Mouse (Mus musculus) CD4-positive, CD25-positive, alpha-beta regulatory T cell, adult 4 months (primary cell): ENCODE results near the gene Il1f5. TPM values are rescaled to one million over a fixed set of nuclear protein-coding genes. Genes with fewer than 3 reads are reported as not detected.

Source experiments
- ATAC-seq: one replicate; pipeline ENCODE4 v1.8.0; 2017
- polyA plus RNA-seq, 2 experiments: library from polyadenylated mRNA; unstranded; fragments of 100-300 nt; shearing (Covaris generic); gene quantifications; one replicate each; pipeline ENCODE4 v1.2.1; 2017

Gene Il1f5
- polyA plus RNA-seq, result not detected

GRCm38 (mm10) chr2:24276654-24277053 lies at the start of gene Il1f5:
Gene Il1f5, plus strand, starts transcription at chr2:24276954.
- no peak for ATAC-seq

- no peak for ATAC-seq
Observed at GRCm38 (mm10) chr2:24227191-24227590, 49.6 kb upstream of the Il1f5 start.

GRCm38 (mm10) chr2:24267503-24267902 lies 9.3 kb upstream of the Il1f5 start:
- ATAC-seq, result no peak

- no peak for ATAC-seq
Observed at GRCm38 (mm10) chr2:24273619-24274018, 3.1 kb upstream of the Il1f5 start.

- ATAC-seq, result no peak
Observed at GRCm38 (mm10) chr2:24275146-24275545, 1.6 kb upstream of the Il1f5 start.

- no peak for ATAC-seq
Observed at GRCm38 (mm10) chr2:24290896-24291295, 14.1 kb downstream of the Il1f5 start, which contains the start of gene Il1f10. Gene Il1f10, plus strand, starts transcription at chr2:24291196.

- ATAC-seq, result no peak
Observed at GRCm38 (mm10) chr2:24294616-24295015, 17.9 kb downstream of the Il1f5 start.

- no peak for ATAC-seq
Observed at GRCm38 (mm10) chr2:24296837-24297236, 20.1 kb downstream of the Il1f5 start.

- ATAC-seq, result no peak
Observed at GRCm38 (mm10) chr2:24311302-24312001, 34.7 kb downstream of the Il1f5 start.

- no peak for ATAC-seq
Observed at GRCm38 (mm10) chr2:24316919-24317318, 40.2 kb downstream of the Il1f5 start.

- no peak for ATAC-seq
Observed at GRCm38 (mm10) chr2:24317919-24318598, 41.3 kb downstream of the Il1f5 start.

Other genes with a start within 250 kb of the Il1f5 start
- not detected for gene Hnmt, start 227.6 kb upstream of the Il1f5 start, polyA plus RNA-seq
- gene Tbpl2, start 180.4 kb upstream of the Il1f5 start, polyA plus RNA-seq, result not detected
- not detected for gene Il1f8, start 123.8 kb upstream of the Il1f5 start, polyA plus RNA-seq
- gene Il1f9, start 90.5 kb upstream of the Il1f5 start, polyA plus RNA-seq, result not detected
- not detected for gene Il1f6, start 61.5 kb upstream of the Il1f5 start, polyA plus RNA-seq
- not detected for gene Il1f10, start 14.2 kb downstream of the Il1f5 start, polyA plus RNA-seq
- 1 to 10 TPM; 1.9 to 4.8 TPM for gene Il1rn, start 59.9 kb downstream of the Il1f5 start, polyA plus RNA-seq
- gene Psd4, start 90.6 kb downstream of the Il1f5 start, polyA plus RNA-seq, result 100 to 1,000 TPM in 1 of 2 experiments, 10 to 100 TPM in 1; 86.5 to 142 TPM
- gene Pax8, start 198.6 kb downstream of the Il1f5 start, polyA plus RNA-seq, result not detected